Mouse (Mus musculus) embryonic facial prominence, embryonic 13.5 days (tissue): ENCODE results near the gene Csf2. TPM values are rescaled to one million over a fixed set of nuclear protein-coding genes. Genes with fewer than 3 reads are reported as not detected.

Experiments used
- ATAC-seq: fragments of 200-750 bp; cut with Nextera tagmentation; 2 replicates; pipeline ENCODE4 v1.8.0; 2017; ENCODE audit warnings: low read depth; ENCODE audit not compliant: insufficient number of reproducible peaks, insufficient read depth, low FRiP score, low TSS enrichment
- H3K27ac ChIP-seq: fragments of 300-500 bp; sonication (generic); 2 replicates; pipeline ENCODE4 v1.5.1; 2015; ENCODE audit warnings: moderate library complexity, mild to moderate bottlenecking, inconsistent platforms
- H3K27me3 ChIP-seq: fragments of 300-500 bp; sonication (generic); 2 replicates; pipeline ENCODE4 v1.6.1; 2015; ENCODE audit warnings: mild to moderate bottlenecking, inconsistent platforms
- H3K36me3 ChIP-seq: fragments of 300-500 bp; sonication (generic); 2 replicates; pipeline ENCODE4 v1.6.1; 2015; ENCODE audit warnings: mild to moderate bottlenecking, inconsistent platforms
- H3K4me1 ChIP-seq: fragments of 300-500 bp; sonication (generic); 2 replicates; pipeline ENCODE4 v1.6.1; 2015; ENCODE audit warnings: inconsistent platforms
- H3K4me2 ChIP-seq: fragments of 300-500 bp; sonication (generic); 2 replicates; pipeline ENCODE4 v1.6.1; 2015; ENCODE audit warnings: moderate library complexity, mild to moderate bottlenecking, inconsistent platforms
- H3K4me3 ChIP-seq: fragments of 300-500 bp; sonication (generic); 2 replicates; pipeline ENCODE4 v1.5.1; 2015; ENCODE audit warnings: mild to moderate bottlenecking, inconsistent platforms
- H3K9ac ChIP-seq: fragments of 300-500 bp; sonication (generic); 2 replicates; pipeline ENCODE4 v1.6.1; 2015; ENCODE audit warnings: mild to moderate bottlenecking, inconsistent platforms
- H3K9me3 ChIP-seq: fragments of 300-500 bp; sonication (generic); 2 replicates; pipeline ENCODE4 v1.6.1; 2016; ENCODE audit warnings: inconsistent platforms
- WGBS: fragments of 180-500 bp; shearing (Covaris S2); methylation state at CpG from one replicate; pipeline ENCODE4 v1.1.7; 2015; ENCODE audit warnings: mixed read lengths; 5-methylcytosine and 5-hydroxymethylcytosine counted together
- polyA plus RNA-seq: library from polyadenylated mRNA; unstranded; fragments of >200 nt; fragmentation: Nextera tagmentation; extraction: Ambion mirVana; gene quantifications from 2 replicates; pipeline ENCODE4 v1.2.1, GENCODE M21; 2015

Csf2 gene
- polyA plus RNA-seq, 1 experiment from 2014 or later = not detected

GRCm38 (mm10) chr11:54264542-54264941 lies 15.1 kb upstream of the Csf2 start:
- Histone ChIP-seq H3K4me1 (no peaks in the 10 kb centered on the region), H3K4me2 (no peak overlapping the region), H3K9ac (no peak overlapping the region), H3K9me3 (no peaks in the 10 kb centered on the region), H3K27me3 (no peaks in the 10 kb centered on the region), H3K27ac (no peak overlapping the region), H3K4me3 (no peak overlapping the region), H3K36me3 (no peaks in the 10 kb centered on the region)
- ATAC-seq = no peak
- 59% methylated on average over 2 of the region's 2 CpGs for WGBS

GRCm38 (mm10) chr11:54263405-54264031 lies 14.1 kb upstream of the Csf2 start:
- no peaks in the 10 kb centered on the region for H3K36me3 ChIP-seq
- WGBS = 17% methylated on average over 1 of the region's 1 CpGs
- no peak overlapping the region for H3K27ac ChIP-seq
- no peaks in the 10 kb centered on the region for H3K27me3 ChIP-seq
- H3K9ac ChIP-seq = no peak overlapping the region
- H3K9me3 ChIP-seq = no peaks in the 10 kb centered on the region
- H3K4me2 ChIP-seq = no peak overlapping the region
- no peak overlapping the region for H3K4me3 ChIP-seq
- no peak for ATAC-seq
- no peaks in the 10 kb centered on the region for H3K4me1 ChIP-seq

- ATAC-seq = no peak
- no peaks in the 10 kb centered on the region for H3K4me1 ChIP-seq
- H3K4me2 ChIP-seq = no peak overlapping the region
- H3K36me3 ChIP-seq = no peaks in the 10 kb centered on the region
- WGBS = 43% methylated on average over 3 of the region's 3 CpGs
- H3K4me3 ChIP-seq = no peak overlapping the region
- no peak overlapping the region for H3K9ac ChIP-seq
- no peaks in the 10 kb centered on the region for H3K27me3 ChIP-seq
- H3K9me3 ChIP-seq = no peaks in the 10 kb centered on the region
- no peak overlapping the region for H3K27ac ChIP-seq
Observed at GRCm38 (mm10) chr11:54256624-54257376, 7.3 kb upstream of the Csf2 start.

- no peaks in the 10 kb centered on the region for H3K27me3 ChIP-seq
- no peak overlapping the region for H3K27ac ChIP-seq
- ATAC-seq = no peak
- no peak overlapping the region for H3K9ac ChIP-seq
- no peaks in the 10 kb centered on the region for H3K4me1 ChIP-seq
- no peaks in the 10 kb centered on the region for H3K36me3 ChIP-seq
- no peaks in the 10 kb centered on the region for H3K9me3 ChIP-seq
- WGBS = 63% methylated on average over 4 of the region's 4 CpGs
- H3K4me3 ChIP-seq = no peak overlapping the region
- H3K4me2 ChIP-seq = no peak overlapping the region
Observed at GRCm38 (mm10) chr11:54254114-54254513, 4.6 kb upstream of the Csf2 start.

- H3K9me3 ChIP-seq = no peaks in the 10 kb centered on the region
- H3K27ac ChIP-seq = no peak overlapping the region
- 84% methylated on average over 11 of the region's 11 CpGs for WGBS
- no peak overlapping the region for H3K4me2 ChIP-seq
- H3K9ac ChIP-seq = no peak overlapping the region
- no peaks in the 10 kb centered on the region for H3K27me3 ChIP-seq
- H3K36me3 ChIP-seq = no peaks in the 10 kb centered on the region
- no peak overlapping the region for H3K4me3 ChIP-seq
- H3K4me1 ChIP-seq = no peaks in the 10 kb centered on the region
- no peak for ATAC-seq
Observed at GRCm38 (mm10) chr11:54250575-54250974, 1.1 kb upstream of the Csf2 start.

- Histone ChIP-seq H3K9me3 (no peaks in the 10 kb centered on the region), H3K4me3 (no peak overlapping the region), H3K4me1 (no peaks in the 10 kb centered on the region), H3K4me2 (no peak overlapping the region), H3K36me3 (no peaks in the 10 kb centered on the region), H3K27me3 (no peaks in the 10 kb centered on the region), H3K27ac (no peak overlapping the region), H3K9ac (no peak overlapping the region)
- ATAC-seq = no peak
- 78% methylated on average over 3 of the region's 3 CpGs for whole genome bisulfite sequencing
Observed at GRCm38 (mm10) chr11:54249748-54250147, 281 bp upstream of the Csf2 start.

GRCm38 (mm10) chr11:54247251-54247950 lies 2.1 kb downstream of the Csf2 start:
- no peaks in the 10 kb centered on the region for H3K36me3 ChIP-seq
- no peak overlapping the region for H3K4me3 ChIP-seq
- H3K4me1 ChIP-seq = no peaks in the 10 kb centered on the region
- no peak for ATAC-seq
- no peak overlapping the region for H3K4me2 ChIP-seq
- H3K27ac ChIP-seq = no peak overlapping the region
- no peaks in the 10 kb centered on the region for H3K27me3 ChIP-seq
- H3K9ac ChIP-seq = no peak overlapping the region
- 56% methylated on average over 10 of the region's 10 CpGs for WGBS
- no peaks in the 10 kb centered on the region for H3K9me3 ChIP-seq

- 66% methylated on average over 6 of the region's 6 CpGs for WGBS
- no peak overlapping the region for H3K4me3 ChIP-seq
- no peak for ATAC-seq
Observed at GRCm38 (mm10) chr11:54244465-54244864, 5.0 kb downstream of the Csf2 start.

GRCm38 (mm10) chr11:54242494-54242893 lies 7.0 kb downstream of the Csf2 start:
- ATAC-seq = no peak
- H3K27me3 ChIP-seq = no peaks in the 10 kb centered on the region
- no peak overlapping the region for H3K4me3 ChIP-seq
- H3K9me3 ChIP-seq = no peaks in the 10 kb centered on the region
- H3K9ac ChIP-seq = no peak overlapping the region
- H3K4me1 ChIP-seq = no peaks in the 10 kb centered on the region
- H3K4me2 ChIP-seq = no peak overlapping the region
- H3K27ac ChIP-seq = no peak overlapping the region
- WGBS = 91% methylated on average over 3 of the region's 3 CpGs
- H3K36me3 ChIP-seq = no peaks in the 10 kb centered on the region

More at GRCm38 (mm10) chr11:54244465-54244864, 5.0 kb downstream of the Csf2 start:
- no peaks in the 10 kb centered on the region for H3K27me3 ChIP-seq
- no peak overlapping the region for H3K9ac ChIP-seq
- no peaks in the 10 kb centered on the region for H3K9me3 ChIP-seq
- H3K36me3 ChIP-seq = no peaks in the 10 kb centered on the region
- H3K4me2 ChIP-seq = no peak overlapping the region
- no peaks in the 10 kb centered on the region for H3K4me1 ChIP-seq
- no peak overlapping the region for H3K27ac ChIP-seq

GRCm38 (mm10) chr11:54236939-54237338 lies 12.5 kb downstream of the Csf2 start:
- H3K4me3 ChIP-seq = no peak overlapping the region
- 75% methylated on average over 2 of the region's 2 CpGs for WGBS
- no peaks in the 10 kb centered on the region for H3K27me3 ChIP-seq
- H3K4me2 ChIP-seq = no peak overlapping the region
- H3K9me3 ChIP-seq = no peaks in the 10 kb centered on the region
- H3K36me3 ChIP-seq = no peaks in the 10 kb centered on the region
- no peaks in the 10 kb centered on the region for H3K4me1 ChIP-seq
- no peak overlapping the region for H3K9ac ChIP-seq
- H3K27ac ChIP-seq = no peak overlapping the region
- no peak for ATAC-seq

GRCm38 (mm10) chr11:54227478-54227877 lies 22.0 kb downstream of the Csf2 start:
- H3K36me3 ChIP-seq = no peaks in the 10 kb centered on the region
- no peaks in the 10 kb centered on the region for H3K4me1 ChIP-seq
- H3K27ac ChIP-seq = no peak overlapping the region
- H3K9me3 ChIP-seq = no peaks in the 10 kb centered on the region
- no peak overlapping the region for H3K4me3 ChIP-seq
- WGBS = 95% methylated on average over 2 of the region's 2 CpGs
- H3K9ac ChIP-seq = no peak overlapping the region
- H3K4me2 ChIP-seq = no peak overlapping the region
- no peaks in the 10 kb centered on the region for H3K27me3 ChIP-seq
- ATAC-seq = no peak
